Mouse (Mus musculus): ENCODE measurements around the gene Uvrag. TPM values are rescaled to one million over a fixed set of nuclear protein-coding genes. Genes with fewer than 3 reads are reported as not detected.

The Uvrag gene
- total RNA-seq, 2 experiments from 2014 or later = 42.4 to 43.1 TPM

GRCm38 (mm10) chr7:99166159-99166558 lies 25.2 kb upstream of the Uvrag start:
- ATAC-seq (ENCODE audit: poor library complexity, severe bottlenecking) = no peak

DNA sequence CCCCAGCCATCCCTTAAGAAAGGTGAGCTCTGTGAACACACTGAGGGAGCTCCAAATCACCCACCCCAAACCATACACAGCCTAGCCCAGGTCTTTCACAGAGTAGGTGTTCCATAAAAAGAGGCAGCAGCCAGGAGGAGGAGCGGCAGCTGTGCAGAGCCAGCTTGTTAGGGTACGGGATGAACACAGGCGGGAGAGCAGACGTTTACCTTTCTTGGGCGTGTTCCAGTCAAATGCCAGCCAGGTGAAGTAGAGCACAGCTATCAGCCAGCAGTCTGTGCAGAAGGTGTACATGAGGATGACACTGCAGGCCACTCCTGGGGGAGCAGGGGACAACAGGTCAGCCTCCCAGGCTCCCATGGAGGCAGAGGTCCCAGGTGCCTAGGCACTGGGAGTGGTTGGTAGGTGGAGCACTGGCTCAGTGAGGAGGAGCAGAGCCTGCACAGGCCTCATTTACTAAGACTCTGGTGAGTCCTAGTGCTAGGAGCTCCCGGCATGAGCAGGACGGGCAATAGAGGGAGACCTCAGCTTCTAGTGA lies 24.0 kb upstream of the Uvrag start:
- no peak for ATAC-seq (ENCODE audit: poor library complexity, severe bottlenecking)

GRCm38 (mm10) chr7:99162462-99162861 lies 21.5 kb upstream of the Uvrag start:
- ATAC-seq (ENCODE audit: poor library complexity, severe bottlenecking) = no peak

- no peak for ATAC-seq (ENCODE audit: poor library complexity, severe bottlenecking)
Observed at GRCm38 (mm10) chr7:99161961-99162360, 21.0 kb upstream of the Uvrag start.

GRCm38 (mm10) chr7:99161529-99161928 lies 20.6 kb upstream of the Uvrag start:
- ATAC-seq (ENCODE audit: poor library complexity, severe bottlenecking) = no peak

- ATAC-seq (ENCODE audit: poor library complexity, severe bottlenecking) = no peak
Observed at GRCm38 (mm10) chr7:99160995-99161394, 20.1 kb upstream of the Uvrag start.

- no peak for ATAC-seq (ENCODE audit: poor library complexity, severe bottlenecking)
Observed at GRCm38 (mm10) chr7:99159446-99159845, 18.5 kb upstream of the Uvrag start.

DNA sequence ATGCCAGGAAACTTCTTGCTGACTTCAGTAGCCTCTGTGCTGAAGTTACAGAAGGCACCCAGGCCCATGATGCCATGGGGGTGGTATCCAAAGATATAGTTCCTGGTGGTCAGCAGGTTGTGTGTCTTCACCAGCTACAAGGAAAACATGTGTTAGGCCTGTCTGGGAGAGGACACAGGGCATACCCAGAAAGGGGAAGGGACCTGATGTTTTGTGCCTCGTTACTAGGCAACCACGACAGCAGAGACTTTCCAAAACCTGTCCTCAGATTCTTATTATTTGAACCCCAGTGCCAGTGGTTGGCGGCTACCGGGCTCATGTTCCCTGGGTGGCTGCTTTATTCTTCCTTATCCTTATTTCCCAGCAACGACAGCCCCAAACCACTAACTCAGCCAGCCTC lies 18.0 kb upstream of the Uvrag start:
- peak; percentile 47 for ATAC-seq (ENCODE audit: poor library complexity, severe bottlenecking)

- ATAC-seq (ENCODE audit: poor library complexity, severe bottlenecking) = no peak
Observed at GRCm38 (mm10) chr7:99158011-99158410, 17.1 kb upstream of the Uvrag start.

DNA sequence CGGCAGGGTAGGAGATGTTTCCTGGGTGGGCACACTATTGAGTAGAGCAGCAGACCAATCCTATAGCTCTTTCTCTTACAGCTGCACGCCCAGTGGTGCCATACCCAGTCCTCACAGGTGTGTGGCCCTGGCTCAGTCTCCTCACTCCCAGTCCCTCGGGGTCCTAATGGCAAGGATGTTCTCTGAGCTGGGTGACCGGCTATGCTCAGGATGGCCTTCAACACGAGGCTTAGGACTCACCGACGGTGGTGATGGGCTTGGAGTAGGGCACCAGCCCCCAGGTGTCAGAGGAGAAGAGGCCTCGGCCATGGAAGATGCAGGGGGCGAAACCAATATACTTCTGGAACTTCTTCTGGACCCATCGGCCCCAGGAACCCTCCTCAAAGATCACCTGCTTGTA lies 15.8 kb upstream of the Uvrag start:
- no peak for ATAC-seq (ENCODE audit: poor library complexity, severe bottlenecking)

DNA sequence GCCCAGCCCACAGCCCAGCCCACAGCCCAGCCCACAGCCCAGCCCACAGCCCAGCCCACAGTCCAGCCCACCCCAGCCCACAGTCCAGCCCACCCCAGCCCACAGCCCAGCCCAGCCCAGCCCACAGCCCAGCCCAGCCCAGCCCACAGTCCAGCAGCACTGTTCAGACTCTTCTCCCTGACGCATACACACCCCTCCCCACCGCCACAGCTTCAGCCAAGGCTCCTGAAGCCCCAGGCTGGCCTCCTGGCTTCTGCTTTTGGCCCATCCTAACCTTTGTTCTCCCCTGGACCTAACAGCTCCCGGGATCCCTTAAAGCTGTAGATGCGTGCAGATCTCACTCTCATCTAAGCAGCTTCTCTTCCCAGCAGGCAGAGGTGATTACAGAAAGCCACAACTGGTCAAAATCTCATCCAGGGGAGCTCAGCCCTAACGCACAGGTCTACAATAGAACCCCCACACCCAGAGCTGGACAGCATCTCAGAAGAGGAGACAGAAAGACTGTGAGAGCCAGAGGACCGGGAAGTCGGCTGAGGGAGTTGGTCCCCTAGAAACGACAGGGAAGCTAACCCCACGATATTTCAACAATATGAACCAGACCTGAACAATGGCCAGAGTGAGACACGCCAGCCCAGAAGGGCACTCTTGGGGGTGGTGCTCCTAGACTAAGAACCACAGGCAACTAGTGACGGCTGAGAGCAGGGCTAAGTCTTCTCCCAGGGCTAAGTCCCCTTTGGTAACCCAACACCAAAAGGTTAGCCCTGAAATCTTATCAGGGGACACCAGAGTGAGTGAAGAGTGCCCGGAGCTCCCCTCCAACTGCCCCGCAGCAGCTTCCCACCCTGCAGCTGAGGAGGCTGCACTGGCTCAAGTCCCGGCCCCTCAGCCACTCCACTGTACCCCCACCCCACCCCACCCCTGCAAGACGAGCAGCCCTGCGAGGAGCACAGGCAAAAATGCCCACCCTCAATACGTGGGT lies 14.7 kb upstream of the Uvrag start:
- ATAC-seq (ENCODE audit: poor library complexity, severe bottlenecking) = peak; percentile 61

- no peak for ATAC-seq (ENCODE audit: poor library complexity, severe bottlenecking)
Observed at GRCm38 (mm10) chr7:99154648-99155151, 13.8 kb upstream of the Uvrag start.

DNA sequence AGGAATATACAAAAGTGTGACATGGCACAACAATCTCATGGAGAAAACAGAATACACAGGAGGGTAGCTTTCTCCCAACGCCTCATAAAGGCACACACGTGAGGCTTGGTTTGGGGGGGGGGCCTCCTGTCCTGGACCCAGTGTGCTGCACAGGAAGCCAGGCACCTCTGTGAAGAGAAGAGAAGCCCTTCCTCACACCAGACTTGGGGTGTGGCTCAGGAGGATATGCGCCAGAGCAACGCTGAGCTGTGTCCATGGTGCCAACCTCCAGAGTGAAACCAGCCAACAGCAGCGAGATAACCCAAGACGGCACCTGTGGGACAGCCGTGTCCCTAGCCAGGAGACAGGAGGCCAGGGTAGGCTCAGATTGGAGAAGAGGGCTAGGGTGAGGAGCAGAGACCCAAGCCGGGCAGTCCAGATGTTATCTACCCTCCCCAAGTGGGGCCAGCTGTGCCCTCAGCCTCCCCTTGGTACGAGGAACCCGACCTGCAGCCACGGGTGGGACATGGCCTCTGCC lies 12.8 kb upstream of the Uvrag start:
- ATAC-seq (ENCODE audit: poor library complexity, severe bottlenecking) = no peak

- ATAC-seq (ENCODE audit: poor library complexity, severe bottlenecking) = no peak
Observed at GRCm38 (mm10) chr7:99152756-99153155, 11.8 kb upstream of the Uvrag start.

DNA sequence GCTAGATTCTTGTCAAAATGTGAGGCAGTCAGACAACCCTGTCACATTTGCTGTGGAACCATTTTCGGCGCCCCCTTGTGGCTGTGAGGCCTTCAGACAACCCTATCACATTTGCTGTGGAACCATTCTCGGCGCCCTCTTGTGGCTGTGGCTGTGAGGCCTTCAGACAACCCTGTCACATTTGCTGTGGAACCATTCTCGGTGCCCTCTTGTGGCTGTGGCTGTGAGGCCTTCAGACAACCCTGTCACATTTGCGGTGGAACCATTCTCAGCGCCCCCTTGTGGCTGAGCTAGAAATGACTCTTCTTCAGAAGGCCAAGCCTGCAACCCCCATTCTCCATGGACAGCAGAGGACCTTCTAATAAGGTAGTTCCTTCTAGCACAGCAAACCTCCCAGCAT lies 10.4 kb upstream of the Uvrag start:
- ATAC-seq (ENCODE audit: poor library complexity, severe bottlenecking) = peak; percentile 85

- ATAC-seq (ENCODE audit: poor library complexity, severe bottlenecking) = no peak
Observed at GRCm38 (mm10) chr7:99149017-99149416, 8.1 kb upstream of the Uvrag start.

DNA sequence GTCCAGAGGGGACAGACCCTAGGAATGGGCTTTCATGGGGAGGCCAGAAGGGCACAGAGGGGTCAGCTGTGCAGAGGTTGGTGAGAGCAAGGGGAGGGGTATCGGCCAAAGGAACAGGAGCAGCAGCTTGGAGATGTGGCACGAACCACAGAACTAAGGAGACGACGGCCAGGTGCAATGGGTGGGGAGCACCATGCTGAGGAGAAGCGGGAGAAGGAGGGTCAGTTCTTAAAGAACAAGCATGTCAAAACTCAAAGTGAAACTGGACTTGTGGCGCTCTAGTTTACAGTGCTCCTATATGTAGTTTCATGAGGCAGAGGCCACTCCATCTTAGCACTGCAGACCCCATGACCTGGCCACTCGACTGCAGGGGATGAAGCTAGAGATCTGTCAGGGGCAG lies 6.6 kb upstream of the Uvrag start:
- ATAC-seq (ENCODE audit: poor library complexity, severe bottlenecking) = no peak

DNA sequence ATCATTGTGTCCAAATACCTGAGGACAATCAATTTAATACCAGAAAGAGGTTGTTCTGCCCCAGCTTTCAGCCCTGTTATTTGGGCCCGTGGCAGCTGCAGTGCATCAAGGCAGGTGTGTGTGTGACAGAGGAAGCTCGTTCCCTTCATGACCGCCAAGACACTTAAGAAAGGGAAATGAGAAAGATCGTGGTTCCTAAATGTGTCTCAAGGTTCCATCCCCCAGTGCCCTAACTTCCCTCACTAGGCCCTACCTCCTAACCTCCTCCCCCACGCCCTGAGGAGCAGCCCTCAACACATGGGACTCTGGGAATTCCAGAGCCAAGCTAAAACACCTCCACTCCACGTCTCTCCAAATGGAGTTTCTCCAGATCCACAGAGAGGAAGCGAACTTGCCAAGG lies 6.0 kb upstream of the Uvrag start:
- ATAC-seq (ENCODE audit: poor library complexity, severe bottlenecking) = peak; percentile 64

DNA sequence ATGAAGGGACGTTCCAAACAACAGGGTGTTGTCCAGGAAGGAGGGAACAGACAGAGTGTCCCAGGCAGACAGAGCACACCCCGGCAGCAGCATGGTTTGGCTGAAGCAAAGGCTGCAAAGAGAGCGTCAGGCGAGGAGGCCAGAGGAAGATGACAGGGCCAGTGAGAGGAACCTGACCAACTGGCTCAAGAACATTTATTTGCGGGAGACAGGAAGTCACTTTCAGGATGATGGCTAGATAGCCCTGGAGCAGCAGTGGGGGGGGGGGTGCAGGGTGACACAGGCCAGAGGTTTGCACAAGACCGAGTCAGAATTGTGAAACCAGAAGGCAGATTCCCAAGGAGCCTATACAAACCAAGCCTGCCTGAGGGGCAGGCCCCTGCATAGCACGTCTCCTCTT lies 5.1 kb upstream of the Uvrag start:
- peak; percentile 6; the same call in 1 of the 2 replicates for ATAC-seq (ENCODE audit: poor library complexity, severe bottlenecking)

DNA sequence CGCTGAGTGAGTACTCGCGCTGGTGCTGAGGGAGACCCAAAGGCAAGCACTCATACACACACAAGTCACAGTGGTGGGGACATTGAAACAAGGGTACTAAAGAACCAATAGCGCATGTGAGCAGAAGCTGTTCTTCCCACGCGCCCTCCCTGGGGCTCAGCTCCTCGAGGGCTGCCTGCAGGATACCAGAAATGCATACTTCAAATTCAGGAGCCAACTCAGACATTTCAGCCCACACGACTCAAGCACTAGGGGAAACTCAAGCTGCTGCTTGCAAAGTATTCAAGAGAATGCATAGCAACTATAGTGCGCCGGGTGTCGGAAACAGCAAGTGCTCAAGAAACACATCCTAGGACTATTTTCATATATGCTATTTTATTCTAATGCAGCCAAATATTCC lies 3.7 kb upstream of the Uvrag start:
- no peak for ATAC-seq (ENCODE audit: poor library complexity, severe bottlenecking)

DNA sequence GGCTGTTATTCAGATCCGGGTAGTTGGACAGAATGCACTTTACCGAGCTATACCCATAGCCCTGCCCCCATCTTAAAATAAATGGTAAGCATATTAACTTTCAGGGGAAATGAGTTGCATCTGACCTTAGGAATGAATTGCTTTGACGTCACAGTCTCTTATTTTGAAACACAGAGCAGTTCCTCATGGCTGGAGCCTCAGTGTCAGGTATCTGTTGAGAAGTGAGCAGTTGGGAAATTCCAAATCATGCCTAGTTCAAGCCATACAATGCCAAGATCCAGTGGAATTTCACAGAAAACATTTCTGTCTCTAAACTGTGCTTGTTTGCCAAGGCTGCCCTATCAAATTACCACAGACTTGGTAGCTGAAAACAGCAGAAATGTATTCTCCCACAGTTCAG lies 2.3 kb upstream of the Uvrag start:
- ATAC-seq (ENCODE audit: poor library complexity, severe bottlenecking) = peak; percentile 11
